Mouse (Mus musculus) large intestine, adult 2 months (tissue): ENCODE measurements around the gene Copa. TPM values are rescaled to one million over a fixed set of nuclear protein-coding genes. Genes with fewer than 3 reads are reported as not detected.

Source experiments
- polyA plus RNA-seq: library from polyadenylated mRNA; depleted of rRNA; stranded (reverse); fragments of >200 nt; gene quantifications from 2 replicates; pipeline ENCODE4 v1.2.3, GENCODE M21; 2012; rRNA removed

The Copa gene
- polyA plus RNA-seq, 1 experiment: 66.6 TPM

Other genes starting within 250 kb of the Copa start
- gene Cd84, start 242.8 kb upstream of the Copa start, polyA plus RNA-seq: 0.99 and 1.5 TPM in 2 replicates
- gene Gm10521, start 186.9 kb upstream of the Copa start, polyA plus RNA-seq: 0.06 and 0.21 TPM in 2 replicates
- gene Slamf6, start 165.0 kb upstream of the Copa start, polyA plus RNA-seq: 2.8 and 2.9 TPM in 2 replicates
- 1.5 and 1.6 TPM in 2 replicates for gene Vangl2, start 54.1 kb upstream of the Copa start, polyA plus RNA-seq
- gene Nhlh1, start 25.0 kb upstream of the Copa start, polyA plus RNA-seq: 0.07 TPM in 1 of 2 replicates, not detected in the other
- gene Ncstn, start 266 bp downstream of the Copa start, polyA plus RNA-seq: 108 and 149 TPM in 2 replicates
- gene Pex19, start 44.2 kb downstream of the Copa start, polyA plus RNA-seq: 81.2 and 108 TPM in 2 replicates
- gene Dcaf8, start 65.6 kb downstream of the Copa start, polyA plus RNA-seq: 25.3 and 37.6 TPM in 2 replicates
- gene Pea15a, start 124.3 kb downstream of the Copa start, polyA plus RNA-seq: 29.7 and 34.1 TPM in 2 replicates
- gene Casq1, start 137.3 kb downstream of the Copa start, polyA plus RNA-seq: 1.2 TPM in 2 replicates
- 0.05 and 0.10 TPM in 2 replicates for gene Atp1a4, start 175.9 kb downstream of the Copa start, polyA plus RNA-seq
- gene Igsf8, start 179.1 kb downstream of the Copa start, polyA plus RNA-seq: 51.8 and 64.4 TPM in 2 replicates
- gene Atp1a2, start 215.5 kb downstream of the Copa start, polyA plus RNA-seq: 6.4 and 9.1 TPM in 2 replicates
- gene Kcnj9, start 246.8 kb downstream of the Copa start, polyA plus RNA-seq: 0.11 and 0.18 TPM in 2 replicates